Mouse (Mus musculus) testis, adult 2 months (tissue): Measurements from ENCODE around the gene Cdkl1. TPM values are rescaled to one million over a fixed set of nuclear protein-coding genes. Genes with fewer than 3 reads are reported as not detected.

Experiments used
- H3K27ac ChIP-seq: fragments of 200-500 bp; 2 replicates; pipeline ENCODE4 v1.5.1; 2012; ENCODE audit warnings: low read depth, low read length; ENCODE audit not compliant: control insufficient read depth, insufficient read depth
- H3K27me3 ChIP-seq: fragments of 200-500 bp; 2 replicates; pipeline ENCODE4 v1.6.1; 2012; ENCODE audit warnings: mild to moderate bottlenecking, low read length, moderate library complexity; ENCODE audit not compliant: control insufficient read depth, insufficient read depth
- H3K36me3 ChIP-seq: fragments of 200-500 bp; 2 replicates; pipeline ENCODE4 v1.6.1; 2012; ENCODE audit warnings: mild to moderate bottlenecking, low read length; ENCODE audit not compliant: control insufficient read depth, insufficient read depth
- H3K4me1 ChIP-seq: fragments of 200-500 bp; 2 replicates; pipeline ENCODE4 v1.6.1; 2012; ENCODE audit warnings: low read length; ENCODE audit not compliant: control insufficient read depth, insufficient read depth
- H3K4me3 ChIP-seq: fragments of 200-500 bp; 2 replicates; pipeline ENCODE4 v1.5.1; 2012; ENCODE audit warnings: low read depth, mild to moderate bottlenecking, low read length, moderate library complexity, mixed read lengths; ENCODE audit not compliant: control insufficient read depth
- CTCF ChIP-seq: fragments of 200-500 bp; IDR thresholded peaks from 2 replicates; pipeline ENCODE4 v1.5.1; 2012; ENCODE audit warnings: low read depth, mild to moderate bottlenecking, inconsistent platforms, low read length, moderate library complexity; ENCODE audit not compliant: control insufficient read depth, insufficient read depth, insufficient replicate concordance
- POLR2A ChIP-seq: fragments of 200-500 bp; IDR thresholded peaks from 2 replicates; pipeline ENCODE4 v1.6.1; 2012; ENCODE audit warnings: low read depth, mild to moderate bottlenecking, inconsistent platforms, low read length, moderate library complexity; ENCODE audit not compliant: control insufficient read depth
- polyA plus RNA-seq: library from polyadenylated mRNA; depleted of rRNA; stranded (reverse); fragments of >200 nt; gene quantifications from 2 replicates; pipeline ENCODE4 v1.2.3, GENCODE M21; 2012

Gene Cdkl1
- polyA plus RNA-seq, 1 experiment: 7.9 TPM

GRCm38 (mm10) chr12:69757418-69758141 lies 33.5 kb downstream of the Cdkl1 start:
- peak overlapping the region; percentile 5; the same call in 1 of the 2 replicates for H3K4me3 ChIP-seq
- H3K27ac ChIP-seq: peak overlapping the region; percentile 40; the same call in 1 of the 2 replicates

GRCm38 (mm10) chr12:69756015-69756414 lies 35.1 kb downstream of the Cdkl1 start:
- TF ChIP-seq POLR2A (no peak), CTCF (no peak)
- H3K4me1 ChIP-seq: peaks cover 2% of the 10 kb centered on the region

More at GRCm38 (mm10) chr12:69757418-69758141, 33.5 kb downstream of the Cdkl1 start:
- no peaks in the 10 kb centered on the region for H3K27me3 ChIP-seq
- H3K4me1 ChIP-seq: peaks cover 2% of the 10 kb centered on the region
- TF ChIP-seq CTCF: peak; percentile 56; the same call in 1 of the 2 replicates
- no peak for TF ChIP-seq POLR2A
- no peaks in the 10 kb centered on the region for H3K36me3 ChIP-seq

GRCm38 (mm10) chr12:69753936-69754335 lies 37.1 kb downstream of the Cdkl1 start:
- Histone ChIP-seq H3K36me3 (no peaks in the 10 kb centered on the region), H3K27me3 (no peaks in the 10 kb centered on the region), H3K27ac (no peak overlapping the region), H3K4me3 (no peak overlapping the region), H3K4me1 (peaks cover 2% of the 10 kb centered on the region)
- TF ChIP-seq POLR2A (no peak), CTCF (no peak)

More at GRCm38 (mm10) chr12:69756015-69756414, 35.1 kb downstream of the Cdkl1 start:
- Histone ChIP-seq H3K4me3 (no peak overlapping the region), H3K36me3 (no peaks in the 10 kb centered on the region), H3K27ac (no peak overlapping the region), H3K27me3 (no peaks in the 10 kb centered on the region)

DNA sequence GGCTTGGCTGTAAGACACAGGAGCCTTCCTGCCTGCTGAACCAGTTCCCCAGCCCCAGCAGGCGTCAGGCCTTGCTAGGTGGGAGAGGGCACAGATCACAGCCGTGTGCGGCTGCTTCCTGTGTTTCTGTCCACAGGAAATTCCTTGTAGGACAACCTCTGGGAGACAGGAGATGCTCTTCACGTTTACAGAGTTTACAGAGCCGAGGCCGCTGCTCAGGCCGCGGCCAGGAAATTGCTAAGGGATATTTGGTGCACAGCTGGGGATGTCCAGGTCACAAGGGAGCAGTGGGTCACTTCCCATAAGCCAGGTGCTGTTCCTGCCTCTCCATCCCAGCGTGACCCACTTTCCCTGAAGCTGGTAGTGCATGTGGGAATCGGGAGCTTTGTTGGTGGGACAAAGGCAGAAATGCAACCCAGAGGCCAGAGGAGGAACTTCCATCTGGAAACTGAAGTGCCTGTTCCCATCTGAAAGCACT lies 39.2 kb downstream of the Cdkl1 start:
- no peak overlapping the region for H3K4me3 ChIP-seq
- no peak overlapping the region for H3K27ac ChIP-seq
- TF ChIP-seq CTCF (no peak), POLR2A (no peak)

DNA sequence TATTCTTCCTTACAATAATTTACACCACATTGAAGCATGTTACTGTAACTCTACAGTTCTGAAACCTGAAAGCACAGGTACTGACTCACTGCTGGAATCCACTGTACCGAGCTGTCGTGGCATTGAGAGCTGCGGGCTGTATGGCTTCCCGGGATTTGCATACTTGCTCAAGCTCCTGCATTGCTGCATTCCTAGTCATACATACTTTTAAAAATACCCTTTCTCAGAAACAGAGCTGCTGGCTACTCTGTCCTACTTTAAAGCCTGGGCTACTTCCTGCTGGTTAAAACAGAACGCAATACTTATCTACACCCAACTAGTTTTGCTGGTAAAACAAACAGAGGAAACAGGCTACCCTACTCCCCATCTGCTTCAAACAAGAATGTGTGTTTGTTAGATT lies 46.9 kb downstream of the Cdkl1 start:
- Histone ChIP-seq H3K36me3 (no peaks in the 10 kb centered on the region; the same call in 1 of the 2 replicates), H3K4me1 (no peaks in the 10 kb centered on the region), H3K4me3 (no peak overlapping the region), H3K27me3 (no peaks in the 10 kb centered on the region), H3K27ac (no peak overlapping the region)
- TF ChIP-seq CTCF (no peak), POLR2A (no peak)

More for the DNA sequence above, 39.2 kb downstream of the Cdkl1 start:
- no peaks in the 10 kb centered on the region for H3K36me3 ChIP-seq
- H3K4me1 ChIP-seq: no peaks in the 10 kb centered on the region; the same call in 1 of the 2 replicates
- no peaks in the 10 kb centered on the region for H3K27me3 ChIP-seq

DNA sequence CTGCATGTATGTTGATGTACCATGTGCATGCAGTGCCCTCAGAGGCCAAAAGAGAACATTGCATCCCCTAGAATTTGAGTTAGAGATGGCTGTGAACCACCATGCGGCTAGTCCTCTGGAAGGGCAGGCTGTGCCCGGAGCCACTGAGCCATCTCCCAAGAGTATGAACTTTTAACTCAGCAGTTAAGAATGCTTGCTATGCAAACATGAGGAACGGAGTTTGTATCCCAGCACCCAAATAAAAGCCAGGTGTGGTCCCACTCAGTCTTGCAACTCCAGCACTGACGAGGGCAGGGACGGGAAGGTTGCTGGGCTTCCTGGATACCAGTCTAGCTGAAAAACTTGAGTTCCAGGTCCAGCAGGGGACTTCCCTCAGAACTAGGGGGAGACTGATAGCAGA lies 49.1 kb downstream of the Cdkl1 start:
- Histone ChIP-seq H3K36me3 (no peaks in the 10 kb centered on the region; the same call in 1 of the 2 replicates), H3K4me1 (no peaks in the 10 kb centered on the region), H3K27ac (no peak overlapping the region), H3K4me3 (no peak overlapping the region), H3K27me3 (no peaks in the 10 kb centered on the region)
- TF ChIP-seq POLR2A (no peak), CTCF (no peak)

- Histone ChIP-seq H3K4me3 (no peak overlapping the region), H3K36me3 (no peaks in the 10 kb centered on the region), H3K27me3 (no peaks in the 10 kb centered on the region), H3K4me1 (no peaks in the 10 kb centered on the region), H3K27ac (no peak overlapping the region)
- TF ChIP-seq CTCF (no peak), POLR2A (no peak)
These were observed 57.1 kb downstream of the Cdkl1 start for GRCm38 (mm10) chr12:69733923-69734322.
